Mouse (Mus musculus): ENCODE data around the gene Cc2d1a.

DNA sequence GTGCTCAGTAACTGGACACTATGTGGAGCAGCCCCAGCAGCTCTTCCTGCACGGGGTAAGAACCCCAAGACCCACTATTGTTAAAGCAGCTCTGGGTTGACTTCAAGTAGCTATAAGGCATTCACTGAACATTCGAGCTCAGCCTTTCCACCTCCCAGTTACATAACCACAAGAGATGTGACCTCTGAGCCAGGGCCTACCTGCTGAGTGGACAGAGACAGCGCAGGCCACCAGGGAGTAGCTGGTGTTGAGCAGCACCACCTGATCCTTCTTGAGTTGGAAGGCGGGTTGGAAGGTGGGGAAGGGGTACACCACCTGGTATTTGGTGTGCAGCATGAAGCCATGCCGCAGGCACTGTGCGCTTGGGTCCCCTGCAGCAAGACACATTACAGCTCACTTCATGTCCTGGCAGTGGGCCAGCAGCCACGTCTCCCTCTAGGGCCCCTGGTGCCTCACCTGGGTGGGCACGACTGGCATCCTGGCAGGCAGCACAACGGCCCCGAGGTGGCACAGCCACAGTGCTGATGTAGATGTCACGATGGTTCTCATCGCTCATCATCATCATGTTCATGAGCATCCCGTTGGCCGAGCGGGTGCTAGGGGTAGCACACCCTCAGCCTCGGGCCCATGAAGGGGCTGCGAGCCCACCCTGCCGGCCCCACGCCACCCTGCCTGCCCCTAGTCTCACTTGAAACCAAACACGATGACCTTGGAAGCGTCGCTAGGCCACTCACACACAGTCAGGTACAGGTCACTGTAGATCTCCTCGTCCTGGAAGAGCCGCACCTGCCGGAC, 46.1 kb downstream of the Cc2d1a start:
- TF ChIP-seq USF1 (IDR thresholded peaks at IDR 0.05; ENCODE audit: low read depth) (no peak), CTCF (IDR thresholded peaks at IDR 0.05; ENCODE audit: control insufficient read depth, insufficient read depth, insufficient read length) (no peak), FOSL1 (IDR thresholded peaks at IDR 0.05; ENCODE audit: insufficient read depth, low read length, poor library complexity, severe bottlenecking) (no peak)
